Mouse (Mus musculus) gastrocnemius, postnatal 36 days (tissue): ENCODE measurements around the gene Hacd4. TPM values are rescaled to one million over a fixed set of nuclear protein-coding genes. Genes with fewer than 3 reads are reported as not detected.

Experiments used
- DNase-seq, 2 experiments: peaks; one replicate each; pipeline ENCODE4 v3.0.0; 2022
- intact Hi-C: fragments of 180-260 bp; cut with DNase I; formaldehyde crosslinking; loops from one replicate; pipeline ENCODE4 v1.15.1; 2025
- total RNA-seq, 2 experiments: library from RNA; stranded (reverse); gene quantifications; 2 replicates each; pipeline ENCODE4 v1.2.3; 2021

The Hacd4 gene
- total RNA-seq, 2 experiments from 2014 or later, result 1.0 to 1.2 TPM

DNA sequence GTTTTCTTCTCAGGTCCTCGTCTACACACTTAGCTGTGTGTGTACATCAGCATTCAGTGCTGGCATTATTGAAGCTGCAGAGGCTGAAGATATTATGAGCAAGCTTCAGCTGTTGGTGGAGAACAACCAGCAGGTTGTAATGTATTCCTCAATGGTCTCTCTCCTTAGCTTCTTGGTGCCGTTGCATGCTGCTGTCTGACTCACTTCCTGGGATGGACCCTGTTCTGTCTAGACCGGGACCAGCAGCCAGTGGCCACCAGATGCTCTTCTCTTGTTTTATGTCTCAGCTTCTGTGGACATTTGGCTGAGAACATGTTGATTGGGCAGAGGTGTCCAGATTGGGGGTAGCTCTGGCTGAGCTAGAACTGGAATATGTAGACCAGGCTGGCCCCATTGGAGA lies 81.3 kb downstream of the Hacd4 start:
- intact Hi-C loops, result loop anchor here (10.0 kb wide), 1 partner anchor 187 kb away; no protein-coding TSS in a partner anchor
- DNase-seq, result no peak

GRCm38 (mm10) chr4:88356652-88357051 lies 82.1 kb downstream of the Hacd4 start:
- no peak for DNase-seq
- intact Hi-C loops, result loop anchor here (10.0 kb wide), 1 partner anchor 188 kb away; no protein-coding TSS in a partner anchor

DNA sequence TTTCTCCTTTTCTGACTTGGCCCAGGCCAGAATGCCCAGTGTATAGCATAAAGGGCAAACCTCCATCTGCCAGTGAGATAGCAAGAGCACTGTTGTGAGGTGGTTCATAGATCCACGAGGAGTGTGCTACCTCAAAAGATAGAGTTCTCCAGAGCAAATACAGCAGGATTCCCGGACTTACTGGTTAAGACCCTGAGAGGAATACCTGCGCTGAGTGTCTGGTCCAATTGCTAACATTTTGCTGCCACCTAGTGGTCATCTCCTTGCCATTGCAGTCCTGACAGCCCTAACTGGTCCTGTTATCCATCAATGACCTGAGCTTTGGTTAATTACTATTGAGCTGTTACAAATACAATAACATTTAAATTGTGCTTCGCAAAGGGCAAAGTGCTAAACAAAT lies 87.8 kb downstream of the Hacd4 start:
- DNase-seq, result peak in 1 of 2 experiments; percentile 16
- intact Hi-C loops, result loop anchor here (2.0 to 10.0 kb wide), 3 partner anchors 194 to 982 kb away; no protein-coding TSS in a partner anchor

Other genes with a start within 250 kb of the Hacd4 start
- gene Ifnb1, start 83.8 kb upstream of the Hacd4 start, total RNA-seq, result not detected
- not detected for gene Ifna15, start 119.3 kb upstream of the Hacd4 start, total RNA-seq
- not detected for gene Ifna14, start 132.9 kb upstream of the Hacd4 start, total RNA-seq
- not detected for gene Ifna9, start 153.5 kb upstream of the Hacd4 start, total RNA-seq
- not detected for gene Ifna12, start 164.4 kb upstream of the Hacd4 start, total RNA-seq
- not detected for gene C87499, start 195.5 kb upstream of the Hacd4 start, total RNA-seq
- gene Ifna13, start 205.5 kb upstream of the Hacd4 start, total RNA-seq, result not detected
- gene Ifna16, start 238.0 kb upstream of the Hacd4 start, total RNA-seq, result not detected
- not detected for gene Ifna2, start 245.0 kb upstream of the Hacd4 start, total RNA-seq